In the genomic region with DNA sequence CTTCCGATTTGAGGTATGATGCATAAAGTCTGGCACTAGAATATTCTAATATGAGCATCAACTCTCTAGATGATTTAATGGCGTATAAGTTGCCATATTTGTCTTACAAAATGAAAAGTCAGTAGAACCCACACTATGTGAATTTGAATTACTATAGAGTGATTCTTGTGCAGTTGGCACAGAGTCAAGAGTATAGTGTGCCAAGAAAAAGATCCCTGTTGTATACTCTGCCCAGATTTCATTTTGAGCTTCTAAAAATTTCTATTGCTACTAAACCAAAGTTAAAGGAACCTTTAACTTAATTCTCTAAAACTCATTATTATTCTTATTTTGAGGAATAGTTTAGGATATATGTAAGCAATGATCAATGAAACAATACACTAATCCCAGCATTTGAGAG, we compare ENCODE assay signal across 8 mouse cellular contexts. TPM values are rescaled to one million over a fixed set of nuclear protein-coding genes. Genes with fewer than 3 reads are reported as not detected.
A peak's percentile ranks its signal among the peaks of the same experiment; 100 is the strongest.
DNase-seq lines count a peak whose midpoint lies in the region; ATAC-seq and TF ChIP-seq lines count a peak whose summit lies in the region.

A gene (plus strand): TSS at position 301 of the 400 bp plus-strand sequence.

- no peak within 1 kb of the TSS for H3K27ac ChIP-seq in cerebellum, adult 2 months (ENCODE audit: insufficient read depth, low read length)
- peak within 1 kb of the TSS; percentile 96 for H3K27ac ChIP-seq in neural tube, embryonic 11.5 days (ENCODE audit: low read depth, low read length)

- H3K4me3 ChIP-seq in cerebellum, adult 2 months (replicated peaks; ENCODE audit: insufficient read depth, low read depth, low read length) = peak within 1 kb of the TSS; percentile 35
- peak within 1 kb of the TSS; percentile 79 for H3K4me3 ChIP-seq in neural tube, embryonic 11.5 days (ENCODE audit: low read depth, low read length)
- peak within 1 kb of the TSS; percentile 28 for H3K4me3 ChIP-seq in myocyte

- no peaks in the 10 kb centered on the region for H3K4me1 ChIP-seq in cerebellum, adult 2 months (ENCODE audit: control insufficient read depth, insufficient read depth, low read length)
- peaks cover 5% of the 10 kb centered on the region; the same call in 1 of the 2 replicates for H3K4me1 ChIP-seq in neural tube, embryonic 11.5 days (ENCODE audit: control insufficient read depth, insufficient read depth, low read length)

- no peaks in the 10 kb centered on the region for H3K79me2 ChIP-seq in myocyte (ENCODE audit: control insufficient read depth, insufficient read depth)

- TF ChIP-seq POLR2A in cerebellum, adult 2 months (IDR thresholded peaks at IDR 0.05; ENCODE audit: borderline replicate concordance, insufficient read depth, low read length) = no peak
- TF ChIP-seq POLR2A in myocyte (IDR thresholded peaks at IDR 0.05; ENCODE audit: insufficient read length, low read depth) = no peak

- H3K4me2 ChIP-seq in neural tube, embryonic 11.5 days (ENCODE audit: low read depth) = peak within 1 kb of the TSS; percentile 58
- peak within 1 kb of the TSS; percentile 89 for H3K4me2 ChIP-seq in myocyte (ENCODE audit: low read depth)

- H3K36me3 ChIP-seq in neural tube, embryonic 11.5 days (ENCODE audit: control insufficient read depth, insufficient read depth, low read length) = no peaks in the 10 kb centered on the region
- H3K36me3 ChIP-seq in myocyte (ENCODE audit: control insufficient read depth, insufficient read depth) = no peaks in the 10 kb centered on the region

- no peak for ATAC-seq in neural tube, embryonic 11.5 days (ENCODE audit: insufficient read depth, low FRiP score, low TSS enrichment)

- no peaks in the 10 kb centered on the region for H3K9me3 ChIP-seq in neural tube, embryonic 11.5 days (ENCODE audit: control insufficient read depth, low read length)

- peak within 1 kb of the TSS; percentile 14 for H3ac ChIP-seq in myocyte (ENCODE audit: control insufficient read depth, insufficient read length)

- no peaks in the 10 kb centered on the region; the same call in 1 of the 2 replicates for H3K27me3 ChIP-seq in cerebellum, adult 2 months (ENCODE audit: control insufficient read depth, insufficient read depth, low read length)
- H3K27me3 ChIP-seq in neural tube, embryonic 11.5 days (ENCODE audit: control insufficient read depth, insufficient read depth, low read length) = no peaks in the 10 kb centered on the region
- H3K27me3 ChIP-seq in myocyte (ENCODE audit: control insufficient read depth, insufficient read depth, insufficient read length) = no peaks in the 10 kb centered on the region

- no peak for TF ChIP-seq CTCF in cerebellum, adult 2 months (IDR thresholded peaks at IDR 0.05; ENCODE audit: borderline replicate concordance, insufficient read depth, low read depth, low read length)

- H3K9ac ChIP-seq in neural tube, embryonic 11.5 days (ENCODE audit: low read length) = peak within 1 kb of the TSS; percentile 99

- DNase-seq in cerebellum, adult 2 months = no peak
- no peak for DNase-seq in cerebellum, postnatal 4 days (ENCODE audit: low spot score in 2 of 2)
- no peak for DNase-seq in neural tube, embryonic 11.5 days (ENCODE audit: low spot score)
- no peak for DNase-seq in neural tube, embryonic 10.5 days (ENCODE audit: extremely low spot score, low spot score)
- no peak for DNase-seq in layer of hippocampus, postnatal 25 days (ENCODE audit: extremely low spot score in 1 of 2, low spot score in 1 of 2)
- no peak for DNase-seq in thymus, adult 18-20 months
- no peak for DNase-seq in thymus, postnatal 0 days (ENCODE audit: low spot score)

- WGBS in cerebellum, adult 2 months = 91% methylated on average over 2 of the region's 2 CpGs
- 97% methylated on average over 2 of the region's 2 CpGs for WGBS in neural tube, embryonic 11.5 days

TF ChIP-seq in myocyte, 11 proteins besides CTCF, POLR2A, EP300 and RAD21:
- no peak for TF ChIP-seq TCF12 (IDR thresholded peaks at IDR 0.05; ENCODE audit: insufficient read depth, poor library complexity, severe bottlenecking)
- no peak for TF ChIP-seq USF1 (IDR thresholded peaks at IDR 0.05; ENCODE audit: low read depth)
- TF ChIP-seq TCF3 (IDR thresholded peaks at IDR 0.05; ENCODE audit: insufficient read length, low read depth) = no peak
- no peak for TF ChIP-seq POLR2AphosphoS2 (IDR thresholded peaks at IDR 0.05; ENCODE audit: insufficient read length, low read depth)

RNA-seq across cellular contexts. Expression of the gene that starts here (rescaled TPM):
- polyA plus RNA-seq in cerebellum, adult 2 months (2012; rRNA removed) = 27.6 and 29.1 TPM in 2 replicates
- polyA plus RNA-seq in neural tube, embryonic 11.5 days (2014; fragmentation: Nextera tagmentation; extraction: Ambion mirVana) = 36.8 and 38.6 TPM in 2 replicates
- total RNA-seq in layer of hippocampus, postnatal 25 days (2021) = 10 to 100 TPM; 86.4 to 94.5 TPM
- 0.94 TPM for polyA plus RNA-seq in myocyte (2012; fragmentation: generic; extraction: Trizol)
- polyA plus RNA-seq in thymus, postnatal 0 days (2015; fragmentation: Nextera tagmentation; extraction: Ambion mirVana) = 0.33 and 0.99 TPM in 2 replicates

Comparison
In these comparisons a context has a peak if more than half of its experiments do, and no peak if none do; other contexts are left out.
1. RNA of the gene that starts here (polyA plus RNA-seq): 36.8 to 38.6 TPM in neural tube, embryonic 11.5 days and 27.6 to 29.1 TPM in cerebellum, adult 2 months; 0.33 to 0.99 TPM in thymus, postnatal 0 days and 0.94 TPM in myocyte (single experiment); every median in the first group is over 10 times any median in the second.
2. H3K4me3 ChIP-seq: peak in every context shown above with its lines; median percentile 79 in neural tube, embryonic 11.5 days; 35 in cerebellum, adult 2 months; 28 in myocyte.